Mouse (Mus musculus): ENCODE measurements around the gene Cbfa2t3. TPM values are rescaled to one million over a fixed set of nuclear protein-coding genes. Genes with fewer than 3 reads are reported as not detected.

Gene Cbfa2t3
- 10 to 100 TPM; 17.3 to 19.3 TPM for total RNA-seq (2021)

DNA sequence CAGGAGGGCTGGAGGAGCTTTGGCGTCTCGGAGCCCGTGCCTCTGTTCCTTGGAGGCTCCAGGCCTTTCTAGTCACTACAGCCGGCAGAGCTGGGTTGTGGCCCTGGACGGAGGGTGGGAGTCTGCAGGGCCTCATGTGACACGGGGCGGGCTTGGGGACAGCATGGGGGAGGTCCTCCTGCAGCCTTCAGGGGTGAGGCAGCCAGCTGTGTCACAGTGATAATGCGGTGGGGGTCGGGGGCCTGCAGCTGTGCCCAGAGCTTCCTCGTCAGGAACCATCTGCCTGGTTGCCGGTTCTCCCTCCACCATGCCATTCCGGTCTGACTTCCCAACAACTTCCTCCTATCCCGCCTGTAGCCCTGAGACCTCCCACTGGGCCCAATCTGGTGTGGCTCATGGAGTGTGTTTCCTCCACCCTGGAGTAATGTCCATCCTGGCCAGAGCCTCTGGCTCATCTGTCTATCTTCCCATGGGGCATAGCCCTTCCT is at the start of gene Cbfa2t3:
Gene Cbfa2t3 (minus strand): TSS at position 105 of the 488 bp plus-strand sequence.
- DNase-seq: peak; percentile 59

DNA sequence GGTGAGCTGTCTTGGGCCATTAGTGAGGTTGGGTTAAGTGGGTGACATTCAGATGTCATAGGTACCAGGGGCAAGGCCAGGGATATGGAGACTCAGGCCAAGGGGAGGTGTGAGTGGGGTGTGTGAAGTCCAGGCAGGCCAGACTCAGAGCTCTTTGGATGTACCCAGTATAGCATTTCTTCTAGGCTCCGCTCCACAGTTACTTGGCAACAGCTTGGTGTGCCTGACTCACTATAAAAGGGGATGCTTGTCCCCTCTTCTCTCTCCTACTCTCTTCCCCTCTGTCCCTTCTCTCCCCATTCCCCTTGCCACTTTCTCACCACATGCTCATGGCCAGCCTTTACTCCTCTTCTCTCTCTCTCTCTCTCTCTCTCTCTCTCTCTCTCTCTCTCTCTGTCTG is 48.9 kb upstream of the Cbfa2t3 start:
- no peak for DNase-seq

DNA sequence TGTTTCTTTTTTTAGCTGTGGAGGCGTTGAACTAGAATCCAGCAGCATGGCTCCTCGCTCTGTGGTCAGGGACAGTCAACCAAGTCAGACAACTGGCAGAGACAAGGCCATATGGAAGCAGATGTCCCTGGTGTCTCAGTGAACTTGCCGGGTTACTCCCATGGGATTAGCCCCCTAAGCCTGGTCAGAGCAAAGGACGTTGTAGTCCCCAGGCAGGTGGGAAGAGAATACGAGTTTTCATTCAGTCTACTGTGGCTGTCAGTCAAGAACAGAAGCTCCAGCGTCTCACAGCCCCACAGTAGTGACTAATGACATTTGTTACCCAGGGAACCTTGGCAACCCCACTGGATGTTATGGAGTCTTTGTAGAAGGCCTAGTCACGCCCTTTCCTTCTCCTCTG is 47.5 kb upstream of the Cbfa2t3 start:
- no peak for DNase-seq

DNA sequence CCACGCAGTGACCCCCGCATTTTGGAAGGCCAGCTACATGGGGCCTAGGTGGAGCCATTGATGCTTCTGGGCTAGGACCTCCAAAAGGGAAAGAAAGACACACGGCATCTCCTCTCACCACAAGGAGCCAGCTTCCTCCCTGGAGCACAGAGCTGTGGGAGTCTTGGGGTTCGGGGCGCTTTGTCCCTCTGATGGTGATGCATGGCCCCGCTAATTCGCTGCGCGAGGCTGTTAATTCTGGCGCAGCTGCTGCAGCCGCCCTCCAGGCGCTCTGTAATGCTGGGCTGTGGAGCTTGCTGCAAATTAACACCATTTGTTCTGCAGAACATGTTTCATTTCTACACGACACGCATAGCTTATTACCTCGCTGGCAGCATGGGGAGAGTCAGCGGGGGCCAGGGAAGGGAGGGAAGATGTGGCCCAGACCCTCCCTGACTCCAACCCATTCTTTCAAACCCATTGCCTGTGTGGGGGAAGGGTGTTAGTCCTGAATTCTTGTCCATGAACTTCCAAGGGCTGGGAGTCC is 46.9 kb upstream of the Cbfa2t3 start:
- no peak for DNase-seq

DNA sequence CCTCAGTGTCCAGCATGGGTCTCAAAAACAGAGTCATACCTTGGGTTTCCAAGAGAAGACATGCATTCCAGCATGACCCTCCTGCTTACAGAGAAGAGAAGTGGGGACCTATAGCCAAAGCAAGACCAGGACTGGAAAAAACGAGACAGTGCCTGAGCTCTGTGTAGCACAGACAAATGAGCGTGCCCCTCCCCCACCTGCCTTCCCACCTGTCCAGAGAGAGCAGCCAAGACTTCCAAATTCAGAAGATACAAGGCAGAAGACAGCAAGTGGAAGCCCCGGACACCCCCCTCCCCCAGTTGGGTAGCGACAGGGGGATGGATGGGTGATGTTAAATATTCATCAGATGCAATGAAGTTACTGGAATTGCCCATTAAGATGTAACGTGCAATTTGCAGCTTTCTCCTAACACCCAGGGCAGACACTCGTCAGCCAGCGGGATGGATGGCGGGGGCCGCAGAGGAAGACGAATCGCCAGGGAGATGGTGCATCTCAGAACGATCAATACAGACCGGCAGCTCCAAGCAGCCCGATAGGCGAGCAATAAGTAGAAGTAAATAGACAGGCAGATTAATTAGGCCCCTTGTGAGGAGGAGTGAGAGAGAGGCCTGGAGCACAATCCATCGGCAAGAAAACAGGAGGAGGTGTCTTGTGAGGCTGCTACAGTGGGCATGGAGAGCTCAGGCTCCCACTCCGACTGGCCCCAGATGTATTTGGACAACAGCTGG is 46.3 kb upstream of the Cbfa2t3 start:
- DNase-seq: no peak

DNA sequence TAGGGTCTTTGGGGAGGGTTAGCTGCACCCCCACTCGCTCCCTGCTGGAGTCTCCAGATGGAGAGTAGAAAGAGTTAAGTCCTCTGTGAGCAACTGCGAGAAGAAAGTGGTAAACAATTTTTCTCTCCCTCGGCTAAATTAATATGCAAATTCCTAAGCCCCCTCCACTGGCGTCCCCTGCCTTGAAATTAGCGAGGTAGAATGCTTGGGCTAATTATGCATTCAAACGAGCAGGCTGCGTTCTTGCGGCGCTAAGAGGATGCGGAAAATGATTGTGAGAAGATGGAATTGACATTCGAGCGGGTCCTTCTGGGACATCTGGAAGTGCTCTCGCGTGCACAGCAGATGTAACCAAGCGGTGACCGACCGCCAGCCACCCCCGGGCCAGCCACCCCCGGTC is 43.6 kb upstream of the Cbfa2t3 start:
- no peak for DNase-seq

DNA sequence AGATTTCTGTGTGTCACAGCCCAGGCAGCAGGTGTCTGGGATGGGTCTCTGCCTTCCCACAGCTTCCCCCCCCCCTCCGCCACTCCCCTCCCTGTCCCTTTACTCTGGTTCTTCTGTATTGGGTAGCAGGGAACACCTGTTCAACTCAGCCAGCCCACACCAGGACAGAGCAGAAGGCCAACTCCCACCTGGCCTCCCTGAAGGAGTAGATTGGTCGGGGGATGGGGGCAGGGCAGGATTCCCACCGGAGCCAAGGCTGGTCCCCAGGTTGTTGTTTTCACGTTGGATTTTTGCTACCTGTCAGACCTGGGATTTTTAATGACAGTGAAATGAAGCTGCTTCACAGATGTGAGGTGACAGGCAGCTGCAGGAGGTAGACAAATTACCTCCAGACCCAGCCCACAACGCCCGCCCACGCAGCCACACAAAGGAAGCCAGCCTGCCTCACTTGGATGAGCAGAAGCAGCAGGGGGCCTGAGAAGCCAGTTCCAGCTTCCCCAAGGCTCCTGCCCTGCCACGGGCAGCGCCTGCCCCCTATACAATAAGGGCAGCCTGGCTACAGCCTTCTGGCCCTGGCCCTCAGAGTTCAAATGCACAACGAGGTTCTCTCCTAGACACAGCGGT is 40.3 kb upstream of the Cbfa2t3 start:
- no peak for DNase-seq

DNA sequence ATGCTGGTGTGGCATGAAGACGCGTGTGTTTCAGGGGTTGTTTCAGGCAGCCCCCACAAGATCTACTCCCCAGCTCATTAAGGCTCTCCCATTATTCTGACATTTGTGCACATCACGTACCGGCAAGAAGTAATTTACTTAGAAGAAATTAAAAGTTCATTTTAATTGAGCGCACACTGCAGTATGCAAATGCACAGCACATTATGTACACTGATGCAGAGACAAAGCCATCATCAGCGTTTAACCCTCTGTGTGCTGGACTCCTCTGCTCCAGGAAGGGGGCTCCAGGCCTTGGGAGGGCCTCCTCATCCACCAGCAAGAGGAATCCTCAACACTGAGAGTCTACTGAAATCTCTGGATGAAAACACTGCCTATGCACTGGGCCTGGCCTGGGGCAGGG is 39.0 kb upstream of the Cbfa2t3 start:
- no peak for DNase-seq

DNA sequence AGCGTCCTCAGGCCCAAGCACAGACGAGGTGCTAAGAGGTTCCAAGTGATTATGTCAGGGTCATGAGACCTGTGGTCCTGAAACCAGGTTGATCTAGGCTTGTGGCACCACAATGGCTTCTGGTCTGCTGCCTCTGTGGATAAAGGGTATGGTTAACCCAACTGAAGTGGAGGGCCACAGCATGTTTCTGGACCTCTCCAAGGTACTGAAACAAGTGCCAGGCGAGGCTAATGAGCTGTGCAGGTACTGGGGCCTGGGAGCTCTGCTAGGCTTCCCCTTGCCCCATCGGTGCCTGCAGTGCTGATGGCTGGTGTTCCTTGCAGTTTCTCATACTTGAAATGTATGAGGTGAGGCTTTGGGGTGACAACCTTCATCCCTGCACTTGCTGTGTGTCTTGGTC is 38.2 kb upstream of the Cbfa2t3 start:
- peak; percentile 52 for DNase-seq

DNA sequence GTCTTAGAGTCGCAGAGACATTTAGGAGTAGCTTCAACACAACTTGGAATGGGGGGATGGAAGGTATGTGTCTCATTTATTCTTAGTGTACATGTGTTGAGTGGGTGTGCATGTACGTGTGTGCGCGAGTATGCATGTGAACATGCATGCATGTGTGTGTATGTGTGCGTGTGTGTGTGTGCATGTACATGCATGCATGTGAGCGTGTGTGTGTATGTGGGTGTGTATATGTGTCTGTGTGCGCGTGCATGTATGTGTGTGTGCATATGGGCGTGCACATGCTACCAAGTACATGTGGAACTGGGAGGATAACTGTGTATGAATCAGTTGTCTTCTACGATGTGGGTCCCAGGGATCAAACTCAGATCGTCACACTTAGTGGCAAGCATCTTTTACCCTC is 37.7 kb upstream of the Cbfa2t3 start:
- no peak for DNase-seq

DNA sequence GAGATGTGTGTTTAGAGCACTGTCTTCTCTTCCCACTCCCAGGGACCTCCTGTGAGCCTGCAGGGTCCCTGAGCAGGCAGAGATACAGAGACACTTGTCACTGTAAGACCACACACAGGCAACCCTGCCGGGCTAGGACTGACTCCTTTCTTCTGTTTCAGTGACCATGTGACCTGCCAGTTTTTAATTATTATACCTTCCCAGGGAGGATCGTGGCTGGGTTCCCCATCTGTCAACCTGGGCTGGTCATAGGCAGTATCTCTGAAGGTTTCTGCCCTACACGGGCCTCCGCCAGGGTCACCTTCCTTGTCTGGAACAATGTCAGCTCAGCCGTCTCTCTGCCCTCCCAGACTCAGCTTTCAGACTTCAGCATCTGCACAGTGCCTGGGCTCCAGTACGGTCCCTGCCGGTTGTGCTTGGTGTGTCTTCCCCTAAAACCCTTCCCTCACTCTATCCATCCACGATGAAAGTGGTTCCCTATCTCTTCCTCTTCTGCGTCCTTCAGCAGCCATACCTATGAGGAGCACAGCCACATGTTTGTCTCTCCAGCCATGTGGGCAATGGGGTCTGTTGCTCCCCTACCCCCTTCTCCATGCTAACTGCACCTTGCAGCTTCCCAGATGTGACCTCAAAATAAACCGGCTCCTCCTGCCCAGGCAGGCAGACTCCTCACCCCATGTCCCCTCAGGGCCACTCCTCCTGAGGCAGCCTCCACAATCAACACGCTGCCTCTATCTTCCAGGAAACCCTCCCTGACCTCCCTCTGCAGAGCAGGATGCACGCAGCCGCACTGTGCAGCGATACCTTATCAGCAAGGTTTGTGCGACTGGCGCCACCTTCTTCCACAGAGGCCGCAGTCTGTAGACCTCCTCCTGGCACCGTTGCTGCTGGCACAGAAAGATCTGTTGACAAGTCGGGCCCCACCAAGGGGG is 36.9 kb upstream of the Cbfa2t3 start:
- DNase-seq: peak; percentile 41

DNA sequence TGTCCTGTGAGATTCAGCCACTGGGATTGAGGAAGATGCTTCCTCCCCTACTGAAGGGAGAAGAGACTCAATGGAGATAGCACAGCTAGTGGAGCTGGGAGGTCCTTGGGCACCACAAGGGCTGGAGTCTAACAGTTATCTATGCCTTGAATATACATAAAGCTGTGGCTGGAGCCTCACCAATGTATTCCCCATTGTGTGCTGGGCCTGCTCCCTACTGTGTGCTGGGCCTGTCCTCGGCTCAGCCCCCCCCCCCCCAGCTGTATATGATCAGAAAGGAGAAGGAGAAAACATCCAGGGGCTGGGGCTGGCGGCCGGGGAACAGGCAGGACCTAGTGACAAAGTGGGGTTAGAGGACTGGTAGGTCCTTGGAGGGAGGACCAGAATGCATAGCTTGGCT is 36.2 kb upstream of the Cbfa2t3 start:
- no peak for DNase-seq

DNA sequence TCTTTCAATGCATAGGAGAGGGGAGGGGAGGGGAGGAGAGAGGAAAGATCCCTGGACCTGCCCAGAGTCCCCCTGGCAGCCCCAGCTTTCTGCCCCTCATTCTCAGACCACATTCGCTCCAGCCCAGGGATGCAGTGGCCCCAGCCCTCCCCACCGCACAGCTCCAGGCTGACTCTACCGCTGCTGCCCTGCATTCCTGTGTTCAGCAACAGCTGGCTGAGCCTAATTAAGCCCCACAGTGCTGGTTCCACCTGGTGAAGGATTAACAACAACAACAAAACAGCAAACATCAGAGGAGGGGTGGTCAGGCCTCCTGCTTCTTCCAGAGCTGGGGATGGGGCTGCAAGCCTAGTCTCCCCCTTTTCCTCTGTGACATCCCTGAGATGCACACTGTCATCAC is 29.7 kb upstream of the Cbfa2t3 start:
- DNase-seq: no peak

DNA sequence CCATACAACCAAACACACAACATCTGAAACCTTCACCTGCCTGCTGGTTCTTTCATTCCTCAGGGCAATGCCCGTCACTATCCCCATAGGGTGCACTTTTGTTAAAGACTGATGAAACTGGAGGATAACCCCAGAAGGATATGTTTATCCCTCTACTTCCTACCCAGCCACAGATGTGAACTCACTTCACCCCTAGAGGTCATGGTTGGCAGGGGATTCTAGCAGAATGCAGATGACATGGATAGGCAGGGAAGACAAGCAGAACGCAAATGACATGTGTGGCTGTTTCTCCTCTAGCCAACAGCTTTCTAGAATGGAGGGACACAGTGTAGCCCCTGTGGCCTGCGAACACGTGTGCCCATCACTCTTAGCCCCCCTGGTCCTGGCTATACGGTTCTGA is 28.5 kb upstream of the Cbfa2t3 start:
- DNase-seq: no peak

DNA sequence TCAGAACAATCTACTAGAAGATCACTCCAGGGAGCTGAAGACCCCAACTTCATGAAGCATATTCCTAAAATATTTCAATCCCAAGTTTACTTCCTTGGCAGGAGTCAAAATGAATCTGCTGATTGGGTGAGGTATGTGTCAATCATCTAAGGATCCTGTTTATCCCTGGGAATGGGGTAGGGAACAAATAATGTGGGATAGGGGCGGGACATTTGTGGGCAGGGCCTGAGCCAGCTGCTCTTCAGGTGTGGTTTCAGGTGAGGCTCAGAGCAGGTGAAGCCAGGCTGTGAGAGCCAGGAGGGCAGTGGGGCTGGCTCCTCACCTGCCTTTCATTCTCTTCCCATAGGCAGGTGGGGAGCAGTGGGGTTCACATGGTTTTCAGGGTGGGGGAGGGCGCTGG is 27.9 kb upstream of the Cbfa2t3 start:
- DNase-seq: no peak

DNA sequence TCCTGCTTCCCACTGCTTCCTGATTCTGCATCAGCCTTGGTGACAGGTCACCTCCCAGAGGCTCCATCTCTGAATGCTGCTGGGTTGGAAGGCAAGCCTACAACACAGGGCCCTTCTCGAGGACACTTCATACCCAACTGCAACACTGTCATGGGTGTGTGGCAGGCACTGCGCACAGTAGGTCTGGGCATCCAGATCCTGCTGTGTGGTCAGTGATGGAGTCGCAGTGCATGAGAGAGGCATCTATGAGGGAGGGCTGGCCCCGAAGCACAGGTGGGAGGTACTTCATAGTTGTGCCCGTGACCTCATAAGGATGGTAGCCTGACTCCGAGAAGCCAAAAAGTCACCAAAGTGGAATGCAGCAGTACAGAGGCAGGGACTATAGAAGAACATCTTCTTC is 26.3 kb upstream of the Cbfa2t3 start:
- no peak for DNase-seq

DNA sequence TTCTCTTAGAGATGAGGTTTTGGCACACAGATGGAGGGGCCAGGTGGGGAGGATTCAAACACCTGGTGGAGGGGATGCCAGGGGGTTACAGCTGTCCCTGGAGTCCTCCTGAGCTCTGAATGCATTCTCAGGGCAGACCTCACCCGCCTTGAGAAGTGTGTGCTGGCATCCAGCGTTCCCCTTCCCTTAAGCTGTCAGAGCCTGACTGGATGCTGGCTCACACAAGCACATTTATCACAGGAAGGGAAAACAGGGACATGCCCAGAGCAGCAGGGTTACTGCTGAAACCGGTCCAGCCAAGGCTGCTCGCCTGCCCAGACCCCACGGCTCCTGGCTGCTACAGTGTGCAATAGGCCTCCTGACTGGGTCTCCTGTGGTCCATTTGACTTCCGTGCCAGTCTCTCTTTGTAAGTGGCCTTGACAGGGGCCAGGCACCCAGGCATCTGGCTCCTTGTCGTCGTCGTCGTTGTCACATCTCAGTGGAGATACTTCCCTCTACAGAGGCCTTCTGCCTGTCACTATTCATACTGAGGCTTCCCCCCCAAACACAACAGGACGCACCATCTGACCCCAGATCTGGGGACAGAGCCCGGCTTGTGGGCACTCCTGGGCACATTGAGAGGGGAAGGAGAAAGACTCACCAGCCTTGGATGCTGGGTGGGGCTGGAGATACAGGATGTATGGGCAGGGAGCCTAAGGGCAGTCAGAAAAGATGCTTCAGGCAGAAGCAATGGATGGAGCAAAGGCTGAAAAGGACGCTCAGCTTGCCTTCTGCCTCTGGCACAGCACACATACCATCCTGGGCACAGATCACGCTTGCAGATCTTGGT is 22.1 kb upstream of the Cbfa2t3 start:
- peak; percentile 33 for DNase-seq

DNA sequence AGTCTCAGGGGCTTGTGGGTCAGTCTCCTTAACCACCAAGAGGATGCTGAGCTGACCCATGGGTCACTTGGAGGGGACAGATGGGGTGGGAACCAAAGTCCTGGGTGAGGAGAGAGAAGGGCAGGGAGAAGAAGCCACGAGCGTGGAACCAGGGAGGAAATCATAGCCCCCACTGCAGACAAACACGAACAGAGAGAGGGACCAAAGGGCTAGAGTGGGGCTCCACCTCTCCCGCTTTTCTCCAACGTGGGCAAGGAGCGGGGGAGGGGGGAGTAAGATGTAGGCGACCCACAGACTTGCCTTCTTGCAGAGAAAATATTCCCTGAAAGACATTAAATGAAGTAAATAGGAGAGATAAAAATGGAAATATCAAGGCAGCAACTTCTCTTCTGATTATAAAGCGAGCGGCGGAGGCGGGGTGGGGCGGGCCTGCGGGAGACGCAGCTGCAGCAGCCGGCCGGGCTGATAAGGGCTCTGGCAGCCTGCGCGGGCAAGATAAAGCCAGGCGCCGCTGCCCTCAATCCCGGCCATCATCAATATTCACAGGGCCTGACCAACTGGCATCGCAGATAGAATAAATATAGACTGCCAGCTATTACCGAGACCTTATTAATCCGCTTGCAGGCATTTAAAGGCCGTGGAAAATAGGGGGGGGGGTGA is 21.3 kb upstream of the Cbfa2t3 start:
- DNase-seq: peak; percentile 51

DNA sequence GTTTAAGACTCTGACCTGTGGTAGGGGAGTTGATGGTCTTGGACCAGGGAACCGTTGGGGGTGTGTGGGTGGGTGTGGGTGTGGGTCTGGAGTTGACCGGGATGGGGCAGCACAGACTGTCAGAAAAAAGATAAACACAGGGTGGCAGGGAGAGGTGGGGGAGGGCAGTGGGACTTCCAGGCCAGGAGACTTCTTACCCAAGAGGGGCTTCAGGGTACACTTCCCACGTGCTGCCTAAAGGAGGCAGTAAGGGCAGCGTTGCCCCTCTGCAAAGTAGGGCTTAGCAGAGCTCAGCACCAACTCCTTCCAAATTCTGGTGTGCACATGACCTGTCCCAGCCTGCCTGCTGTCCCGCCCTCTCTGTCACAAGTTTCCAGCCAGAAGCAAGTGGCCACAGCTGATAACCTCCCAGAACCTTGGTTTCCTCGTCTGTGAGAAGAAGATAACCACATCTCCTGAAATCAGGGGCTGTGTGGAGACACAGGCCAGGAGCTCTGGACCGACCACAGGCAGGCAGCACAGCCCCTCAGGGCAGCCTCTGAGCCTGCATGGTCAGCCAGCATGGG is 20.7 kb upstream of the Cbfa2t3 start:
- DNase-seq: peak; percentile 35

DNA sequence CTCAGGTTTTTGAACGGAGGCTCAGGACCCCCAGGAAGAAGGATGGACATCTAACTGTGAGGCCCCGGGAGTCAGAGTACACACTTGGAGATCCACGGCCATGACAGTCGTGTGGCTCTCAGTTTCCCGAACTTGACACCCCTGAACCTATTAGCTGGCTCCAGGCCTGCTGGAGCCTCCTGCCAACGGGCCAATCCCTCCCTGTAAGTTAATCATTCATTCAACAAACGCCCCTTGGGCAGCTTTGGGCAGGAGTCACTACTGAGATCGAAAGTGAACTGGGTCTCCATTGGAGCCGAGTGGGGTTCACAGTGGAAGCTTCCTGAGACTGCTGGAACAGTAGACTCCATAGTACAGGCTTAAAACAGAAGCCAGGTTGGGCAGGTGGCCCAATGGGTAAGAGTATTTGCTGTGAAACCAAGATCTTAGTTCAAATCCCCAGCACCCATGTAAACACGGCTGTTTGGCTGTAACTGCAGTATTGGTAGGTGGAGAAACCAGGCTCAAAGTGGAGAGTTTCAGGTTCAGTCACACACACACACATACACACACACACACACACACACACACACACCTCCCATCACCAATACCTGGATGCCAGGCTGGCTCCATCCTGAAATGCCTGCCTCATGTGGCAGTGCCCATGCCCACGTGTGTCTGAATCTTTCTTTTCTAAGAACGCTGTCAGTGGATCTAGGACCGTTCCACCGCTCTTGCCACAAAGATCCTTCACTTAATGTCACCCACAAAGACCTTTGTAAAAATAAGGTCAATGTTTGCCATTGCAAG is 20.0 kb upstream of the Cbfa2t3 start:
- DNase-seq: no peak

Measured in heart, postnatal 4 days (tissue).